In genomic region chr5:148239757-148240156, GRCm38 (mm10) we compare ENCODE assay signal across 11 mouse cellular contexts.
"Had no signal": no experiment of that assay in that cellular context is flagged by ENCODE, and none has a peak within 500 bp of the region (broad histone marks: within the 10 kb centered on the region; RNA-seq: fewer than 3 reads in every experiment).

No protein-coding gene starts in this region.

- H3K36me3 ChIP-seq: limb, embryonic 12.5 days; liver, embryonic 13.5 days; lung, embryonic 15.5 days; stomach, embryonic 15.5 days had no signal

- H3K4me3 ChIP-seq: layer of hippocampus, adult 2 months; limb, embryonic 12.5 days; liver, embryonic 13.5 days; lung, embryonic 15.5 days; megakaryocyte, embryonic 14.5 days; stomach, embryonic 15.5 days had no signal

- H3K27me3 ChIP-seq: liver, embryonic 13.5 days; lung, embryonic 15.5 days; megakaryocyte, embryonic 14.5 days had no signal

- H3K27ac ChIP-seq: layer of hippocampus, adult 2 months; limb, embryonic 12.5 days; liver, embryonic 13.5 days; lung, embryonic 15.5 days; macrophage; stomach, embryonic 15.5 days had no signal

- H3K4me1 ChIP-seq: liver, embryonic 13.5 days; lung, embryonic 15.5 days; megakaryocyte, embryonic 14.5 days; stomach, embryonic 15.5 days had no signal

- ATAC-seq: liver, postnatal 0 days had no signal

- DNase-seq: liver; liver, embryonic 13.5 days; liver, postnatal 0 days; right cerebral cortex, postnatal 14 days; thymus, postnatal 4 days had no signal

- H3K9ac ChIP-seq: limb, embryonic 12.5 days; liver, embryonic 13.5 days; liver, postnatal 0 days; lung, embryonic 15.5 days; stomach, embryonic 15.5 days had no signal

- H3K9me3 ChIP-seq: limb, embryonic 12.5 days; lung, embryonic 15.5 days; stomach, embryonic 15.5 days had no signal

- H3K4me2 ChIP-seq: limb, embryonic 12.5 days; liver, embryonic 13.5 days; lung, embryonic 15.5 days; stomach, embryonic 15.5 days had no signal
